Mouse (Mus musculus): ENCODE results near the gene Mia3. TPM values are rescaled to one million over a fixed set of nuclear protein-coding genes. Genes with fewer than 3 reads are reported as not detected.
A peak's percentile ranks its signal among the peaks of the same experiment; 100 is the strongest.

Gene Mia3
- polyA plus RNA-seq, 1 experiment from 2014 or later, result 114 TPM

DNA sequence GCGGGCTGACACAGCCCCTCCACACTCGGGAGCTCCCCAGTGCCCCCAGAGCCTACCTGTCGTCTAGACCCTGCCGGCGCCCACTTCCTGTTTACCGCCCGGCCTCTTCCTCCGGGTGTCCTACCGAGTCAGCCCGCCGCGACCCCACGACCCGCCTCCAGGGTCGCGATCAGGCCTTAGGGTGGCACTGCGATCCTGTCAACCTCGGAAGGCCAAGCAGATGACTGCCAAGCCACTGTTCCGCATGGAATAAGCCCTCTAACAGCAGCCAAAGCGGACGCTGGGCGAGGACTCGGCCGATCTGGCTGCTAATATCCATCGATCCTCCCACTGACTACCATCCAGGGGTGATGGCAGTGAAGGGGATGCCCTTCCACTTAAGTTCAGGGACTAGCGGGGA is 72.9 kb downstream of the Mia3 start, which contains the start of gene Aida:
Gene Aida, plus strand, starts transcription at position 126 of the 400 bp plus-strand sequence.
- no peak for DNase-seq (ENCODE audit: low spot score)
- ATAC-seq (ENCODE audit: low FRiP score), result peak; percentile 7; the same call in 1 of the 2 replicates
- Histone ChIP-seq H3K4me2 (replicated peaks) (peak within 1 kb of the TSS; percentile 56), H3K27me3 (ENCODE audit: control insufficient read depth, insufficient read depth, low read length) (no peaks in the 10 kb centered on the region), H3K9me3 (ENCODE audit: control insufficient read depth, low read length) (no peaks in the 10 kb centered on the region), H3K27ac (peak within 1 kb of the TSS; percentile 79), H3K4me3 (replicated peaks; ENCODE audit: low read length) (peak within 1 kb of the TSS; percentile 47), H3K4me1 (replicated peaks; ENCODE audit: control insufficient read depth, insufficient read depth, low read length) (no peaks in the 10 kb centered on the region), H3K9ac (peak within 1 kb of the TSS; percentile 59), H3K36me3 (replicated peaks; ENCODE audit: control insufficient read depth, insufficient read depth) (peaks cover 24% of the 10 kb centered on the region)
- 0% methylated on average over 23 of the region's 26 CpGs for WGBS

- no peaks in the 10 kb centered on the region for H3K27me3 ChIP-seq (ENCODE audit: control insufficient read depth, insufficient read depth, low read length)
- WGBS, result 96% methylated on average over 4 of the region's 4 CpGs
These were observed 79.8 kb downstream of the Mia3 start for GRCm38 (mm10) chr1:183289576-183289975.

DNA sequence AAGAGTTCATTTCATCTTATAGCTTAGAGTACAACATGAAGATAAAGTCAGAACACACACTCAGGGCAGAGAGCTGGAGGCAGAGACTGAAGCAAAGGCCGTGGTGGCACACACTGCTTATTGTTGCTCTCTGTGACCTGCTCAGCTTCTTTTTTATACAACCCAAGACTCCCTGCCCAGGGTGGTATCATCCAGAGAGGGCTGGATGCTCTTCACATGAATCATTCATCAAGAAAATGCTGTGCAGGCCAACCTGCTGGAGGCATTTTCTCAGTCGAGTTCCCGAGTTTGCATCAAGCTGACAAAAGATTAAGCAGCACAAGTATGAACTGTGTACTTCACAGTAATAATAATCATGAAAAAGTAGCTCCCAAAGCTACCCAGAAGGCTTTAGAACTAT is 81.0 kb downstream of the Mia3 start:
- DNase-seq (ENCODE audit: low spot score), result no peak
- Histone ChIP-seq H3K9ac (no peak overlapping the region), H3K4me1 (replicated peaks; ENCODE audit: control insufficient read depth, insufficient read depth, low read length) (no peaks in the 10 kb centered on the region), H3K27me3 (ENCODE audit: control insufficient read depth, insufficient read depth, low read length) (no peaks in the 10 kb centered on the region), H3K36me3 (replicated peaks; ENCODE audit: control insufficient read depth, insufficient read depth) (peaks cover 95% of the 10 kb centered on the region), H3K9me3 (ENCODE audit: control insufficient read depth, low read length) (no peaks in the 10 kb centered on the region), H3K27ac (no peak overlapping the region), H3K4me3 (replicated peaks; ENCODE audit: low read length) (no peak overlapping the region), H3K4me2 (replicated peaks) (no peak overlapping the region)
- ATAC-seq (ENCODE audit: low FRiP score), result no peak
- WGBS, result 83% methylated on average over 3 of the region's 3 CpGs

More at GRCm38 (mm10) chr1:183289576-183289975, 79.8 kb downstream of the Mia3 start:
- no peaks in the 10 kb centered on the region for H3K4me1 ChIP-seq (replicated peaks; ENCODE audit: control insufficient read depth, insufficient read depth, low read length)
- ATAC-seq (ENCODE audit: low FRiP score) (no peak), DNase-seq (ENCODE audit: low spot score) (no peak)
- no peak overlapping the region for H3K4me2 ChIP-seq (replicated peaks)
- no peaks in the 10 kb centered on the region for H3K9me3 ChIP-seq (ENCODE audit: control insufficient read depth, low read length)
- no peak overlapping the region for H3K27ac ChIP-seq
- H3K4me3 ChIP-seq (replicated peaks; ENCODE audit: low read length), result no peak overlapping the region
- H3K36me3 ChIP-seq (replicated peaks; ENCODE audit: control insufficient read depth, insufficient read depth), result peaks cover 90% of the 10 kb centered on the region
- no peak overlapping the region for H3K9ac ChIP-seq

Other genes with a start within 250 kb of the Mia3 start
- 9.4 and 10.2 TPM in 2 replicates for gene Disp1, start 148.0 kb downstream of the Mia3 start, polyA plus RNA-seq (2014; fragmentation: Nextera tagmentation; extraction: Ambion mirVana)
- 36.2 and 38.7 TPM in 2 replicates for gene Aida, start 73.0 kb downstream of the Mia3 start, polyA plus RNA-seq (2014; fragmentation: Nextera tagmentation; extraction: Ambion mirVana)
- 115 and 125 TPM in 2 replicates for gene Brox, start 72.3 kb downstream of the Mia3 start, polyA plus RNA-seq (2014; fragmentation: Nextera tagmentation; extraction: Ambion mirVana)
- 11.8 and 13.3 TPM in 2 replicates for gene Taf1a, start 19.4 kb upstream of the Mia3 start, polyA plus RNA-seq (2014; fragmentation: Nextera tagmentation; extraction: Ambion mirVana)
- 0.29 and 0.31 TPM in 2 replicates for gene Hhipl2, start 48.7 kb upstream of the Mia3 start, polyA plus RNA-seq (2014; fragmentation: Nextera tagmentation; extraction: Ambion mirVana)

All from hindbrain, embryonic 14.5 days (tissue).